Comparison of ENCODE assay signal across 47 mouse cellular contexts in genomic region chr16:58697261-58697660, GRCm38 (mm10). TPM values are rescaled to one million over a fixed set of nuclear protein-coding genes. Genes with fewer than 3 reads are reported as not detected.
"Had no signal": no experiment of that assay in that cellular context is flagged by ENCODE, and none has a peak within 500 bp of the region (broad histone marks: within the 10 kb centered on the region; RNA-seq: fewer than 3 reads in every experiment).

No protein-coding gene starts in this region.

- H3K27ac ChIP-seq: left cerebral cortex, adult 2 months; limb, embryonic 10.5 days; limb, embryonic 12.5 days; limb, embryonic 13.5 days; limb, embryonic 15.5 days; liver, embryonic 12.5 days; liver, embryonic 13.5 days; liver, embryonic 14.5 days; liver, embryonic 15.5 days; lung, embryonic 15.5 days; macrophage; midbrain, embryonic 12.5 days; midbrain, embryonic 13.5 days; midbrain, embryonic 15.5 days had no signal

- H3K27me3 ChIP-seq: limb, embryonic 12.5 days; limb, embryonic 13.5 days; limb, embryonic 15.5 days; liver, embryonic 12.5 days; liver, embryonic 13.5 days; lung, embryonic 15.5 days; megakaryocyte, embryonic 14.5 days; midbrain, embryonic 12.5 days; midbrain, embryonic 13.5 days; midbrain, embryonic 15.5 days had no signal

- H3K9ac ChIP-seq: limb, embryonic 12.5 days; limb, embryonic 13.5 days; limb, embryonic 15.5 days; liver, embryonic 12.5 days; liver, embryonic 13.5 days; liver, embryonic 14.5 days; liver, embryonic 15.5 days; liver, postnatal 0 days; lung, embryonic 14.5 days; lung, embryonic 15.5 days; midbrain, embryonic 12.5 days; midbrain, embryonic 13.5 days; midbrain, embryonic 15.5 days had no signal

- ATAC-seq: liver, embryonic 12.5 days; liver, postnatal 0 days; lung, postnatal 0 days; midbrain, embryonic 13.5 days; midbrain, embryonic 15.5 days; midbrain, embryonic 16.5 days had no signal

- H3K4me3 ChIP-seq: left cerebral cortex, adult 2 months; limb, embryonic 10.5 days; limb, embryonic 12.5 days; limb, embryonic 13.5 days; limb, embryonic 15.5 days; liver, embryonic 12.5 days; liver, embryonic 13.5 days; liver, embryonic 15.5 days; lung, embryonic 15.5 days; megakaryocyte, embryonic 14.5 days; midbrain, embryonic 12.5 days; midbrain, embryonic 13.5 days; midbrain, embryonic 15.5 days; myocyte had no signal

- H3K36me3 ChIP-seq: limb, embryonic 10.5 days; limb, embryonic 12.5 days; limb, embryonic 13.5 days; limb, embryonic 15.5 days; liver, embryonic 12.5 days; liver, embryonic 13.5 days; liver, embryonic 15.5 days; lung, embryonic 15.5 days; midbrain, embryonic 12.5 days; midbrain, embryonic 13.5 days; midbrain, embryonic 15.5 days had no signal

- H3K9me3 ChIP-seq: limb, embryonic 10.5 days; limb, embryonic 12.5 days; limb, embryonic 13.5 days; limb, embryonic 15.5 days; liver, embryonic 12.5 days; liver, embryonic 13.5 days; liver, embryonic 15.5 days; lung, embryonic 15.5 days; megakaryocyte, embryonic 14.5 days; midbrain, embryonic 12.5 days; midbrain, embryonic 13.5 days; midbrain, embryonic 15.5 days had no signal

- H3K4me2 ChIP-seq: limb, embryonic 12.5 days; limb, embryonic 13.5 days; limb, embryonic 15.5 days; liver, embryonic 11.5 days; liver, embryonic 12.5 days; liver, embryonic 13.5 days; liver, embryonic 15.5 days; lung, embryonic 14.5 days; lung, embryonic 15.5 days; midbrain, embryonic 11.5 days; midbrain, embryonic 12.5 days; midbrain, embryonic 13.5 days; midbrain, embryonic 15.5 days had no signal

- DNase-seq: left cerebral cortex, postnatal 4 days; liver; liver, embryonic 13.5 days; liver, postnatal 0 days; lung, adult 18-20 months; lung, adult 2 months; lung, embryonic 14.5 days; lung, postnatal 10 days; lung, postnatal 14 days; lung, postnatal 36 days; lung, postnatal 4 days; midbrain, embryonic 14.5 days had no signal

- H3K4me1 ChIP-seq: limb, embryonic 12.5 days; limb, embryonic 13.5 days; limb, embryonic 15.5 days; liver, embryonic 12.5 days; liver, embryonic 13.5 days; liver, embryonic 15.5 days; lung, embryonic 15.5 days; midbrain, embryonic 12.5 days; midbrain, embryonic 13.5 days; midbrain, embryonic 15.5 days had no signal

RNA-seq across cellular contexts. Expression of gene Gpr15, which starts 21.6 kb away (rescaled TPM):
- total RNA-seq: left cerebral cortex, adult 2 months; left cerebral cortex, adult 8-10 months; left cerebral cortex, postnatal 10 days; left cerebral cortex, postnatal 14 days; left cerebral cortex, postnatal 25 days; left cerebral cortex, postnatal 36 days; left cerebral cortex, postnatal 4 days; liver, adult 2 months; megakaryocyte-erythroid progenitor cell, adult 5-6 weeks; monocyte, adult 5-6 weeks had no signal
- polyA plus RNA-seq: limb, embryonic 10.5 days; limb, embryonic 11.5 days; limb, embryonic 12.5 days; limb, embryonic 13.5 days; limb, embryonic 15.5 days; liver, embryonic 11.5 days; liver, embryonic 12.5 days; liver, embryonic 16.5 days; liver, postnatal 0 days; lung, embryonic 14.5 days; macrophage; midbrain, embryonic 11.5 days; midbrain, embryonic 13.5 days; midbrain, postnatal 0 days; myocyte; neural tube, embryonic 11.5 days had no signal

RNA-seq across cellular contexts. Expression of gene E330017A01Rik, which starts 58.7 kb away (rescaled TPM):
- total RNA-seq: left cerebral cortex, adult 2 months; left cerebral cortex, adult 8-10 months; left cerebral cortex, postnatal 10 days; left cerebral cortex, postnatal 14 days; left cerebral cortex, postnatal 25 days; left cerebral cortex, postnatal 36 days; left cerebral cortex, postnatal 4 days; liver, adult 2 months; megakaryocyte progenitor cell, adult 5-6 weeks; megakaryocyte, adult 5-6 weeks; megakaryocyte-erythroid progenitor cell, adult 5-6 weeks; midbrain, postnatal 0 days; monocyte, adult 5-6 weeks had no signal
- polyA plus RNA-seq: limb, embryonic 10.5 days; limb, embryonic 11.5 days; limb, embryonic 12.5 days; limb, embryonic 13.5 days; limb, embryonic 14.5 days; limb, embryonic 15.5 days; liver, adult 2 months; liver, embryonic 11.5 days; liver, embryonic 12.5 days; liver, embryonic 13.5 days; liver, embryonic 14.5 days; liver, embryonic 15.5 days; liver, embryonic 16.5 days; liver, postnatal 0 days; lung, adult 2 months; lung, embryonic 14.5 days; lung, embryonic 15.5 days; lung, embryonic 16.5 days; lung, postnatal 0 days; macrophage; midbrain, embryonic 11.5 days; midbrain, embryonic 12.5 days; midbrain, embryonic 13.5 days; midbrain, embryonic 14.5 days; midbrain, embryonic 15.5 days; midbrain, embryonic 16.5 days; myocyte; neural tube, embryonic 11.5 days had no signal
